Mouse (Mus musculus) kidney, embryonic 15.5 days (tissue): ENCODE data around the gene Uqcc2. TPM values are rescaled to one million over a fixed set of nuclear protein-coding genes. Genes with fewer than 3 reads are reported as not detected.
A peak's percentile ranks its signal among the peaks of the same experiment; 100 is the strongest.

Source experiments
- ATAC-seq: fragments of 200-750 bp; cut with Nextera tagmentation; replicated peaks from 2 replicates; pipeline ENCODE4 v1.8.0; 2017; ENCODE audit warnings: moderate TSS enrichment; ENCODE audit not compliant: low FRiP score
- H3K27ac ChIP-seq: fragments of 300-500 bp; sonication (generic); 2 replicates; pipeline ENCODE4 v1.5.1; 2015; ENCODE audit warnings: mild to moderate bottlenecking, inconsistent platforms
- H3K27me3 ChIP-seq: fragments of 300-500 bp; sonication (generic); 2 replicates; pipeline ENCODE4 v1.6.1; 2015; ENCODE audit warnings: inconsistent platforms
- H3K36me3 ChIP-seq: fragments of 300-500 bp; sonication (generic); 2 replicates; pipeline ENCODE4 v1.6.1; 2015; ENCODE audit warnings: inconsistent platforms
- H3K4me1 ChIP-seq: fragments of 300-500 bp; sonication (generic); 2 replicates; pipeline ENCODE4 v1.6.1; 2015; ENCODE audit warnings: inconsistent platforms
- H3K4me2 ChIP-seq: fragments of 300-500 bp; sonication (generic); 2 replicates; pipeline ENCODE4 v1.6.1; 2015; ENCODE audit warnings: moderate library complexity, mild to moderate bottlenecking, inconsistent platforms
- H3K4me3 ChIP-seq: fragments of 300-500 bp; sonication (generic); replicated peaks from 2 replicates; pipeline ENCODE4 v1.5.1; 2015; ENCODE audit warnings: mild to moderate bottlenecking, inconsistent platforms
- H3K9ac ChIP-seq: fragments of 300-500 bp; sonication (generic); 2 replicates; pipeline ENCODE4 v1.6.1; 2015; ENCODE audit warnings: mild to moderate bottlenecking, inconsistent platforms
- H3K9me3 ChIP-seq: fragments of 300-500 bp; sonication (generic); replicated peaks from 2 replicates; pipeline ENCODE4 v1.6.1; 2016; ENCODE audit warnings: inconsistent platforms
- whole genome bisulfite sequencing: fragments of 180-500 bp; shearing (Covaris S2); methylation state at CpG from one replicate; pipeline ENCODE4 v1.1.7; 2015; ENCODE audit warnings: mixed read lengths; 5-methylcytosine and 5-hydroxymethylcytosine counted together
- polyA plus RNA-seq: library from polyadenylated mRNA; unstranded; fragments of >200 nt; fragmentation: Nextera tagmentation; extraction: Ambion mirVana; gene quantifications from 2 replicates; pipeline ENCODE4 v1.2.1, GENCODE M21; 2015

The Uqcc2 gene
- polyA plus RNA-seq, 1 experiment from 2014 or later = 297 TPM

- ATAC-seq = no peak
- Histone ChIP-seq H3K9me3 (no peaks in the 10 kb centered on the region), H3K4me1 (peaks cover 55% of the 10 kb centered on the region), H3K4me2 (no peak overlapping the region), H3K4me3 (no peak overlapping the region), H3K36me3 (peaks cover 12% of the 10 kb centered on the region; the same call in 1 of the 2 replicates), H3K9ac (no peak overlapping the region), H3K27ac (no peak overlapping the region), H3K27me3 (peaks cover 8% of the 10 kb centered on the region; the same call in 1 of the 2 replicates)
- 84% methylated on average over 10 of the region's 10 CpGs for WGBS
Observed at GRCm38 (mm10) chr17:27132238-27132637, 1.5 kb downstream of the Uqcc2 start.

- no peaks in the 10 kb centered on the region for H3K9me3 ChIP-seq
- no peak overlapping the region for H3K9ac ChIP-seq
- no peak overlapping the region for H3K4me2 ChIP-seq
- no peak overlapping the region for H3K27ac ChIP-seq
- H3K36me3 ChIP-seq = peaks cover 14% of the 10 kb centered on the region; the same call in 1 of the 2 replicates
- no peak overlapping the region for H3K4me3 ChIP-seq
- H3K4me1 ChIP-seq = peaks cover 55% of the 10 kb centered on the region
- 50% methylated on average over 10 of the region's 10 CpGs for WGBS
- ATAC-seq = peak; percentile 37
- H3K27me3 ChIP-seq = peaks cover 12% of the 10 kb centered on the region; the same call in 1 of the 2 replicates
Observed at GRCm38 (mm10) chr17:27131240-27131665, 2.5 kb downstream of the Uqcc2 start.

- ATAC-seq = no peak
- WGBS = 44% methylated on average over 9 of the region's 9 CpGs
- H3K4me1 ChIP-seq = peaks cover 59% of the 10 kb centered on the region
- H3K9ac ChIP-seq = no peak overlapping the region
- H3K9me3 ChIP-seq = no peaks in the 10 kb centered on the region
- H3K36me3 ChIP-seq = peaks cover 24% of the 10 kb centered on the region
- peaks cover 12% of the 10 kb centered on the region; the same call in 1 of the 2 replicates for H3K27me3 ChIP-seq
- no peak overlapping the region for H3K27ac ChIP-seq
- H3K4me3 ChIP-seq = no peak overlapping the region
- no peak overlapping the region for H3K4me2 ChIP-seq
Observed at GRCm38 (mm10) chr17:27130246-27130645, 3.5 kb downstream of the Uqcc2 start.

GRCm38 (mm10) chr17:27129819-27130218 is 3.9 kb downstream of the Uqcc2 start:
- no peak overlapping the region for H3K27ac ChIP-seq
- no peak overlapping the region for H3K9ac ChIP-seq
- H3K36me3 ChIP-seq = peaks cover 28% of the 10 kb centered on the region
- WGBS = 84% methylated on average over 7 of the region's 7 CpGs
- peaks cover 59% of the 10 kb centered on the region for H3K4me1 ChIP-seq
- ATAC-seq = no peak
- no peak overlapping the region for H3K4me3 ChIP-seq
- no peaks in the 10 kb centered on the region for H3K9me3 ChIP-seq
- no peak overlapping the region for H3K4me2 ChIP-seq
- H3K27me3 ChIP-seq = peaks cover 12% of the 10 kb centered on the region; the same call in 1 of the 2 replicates

- no peak overlapping the region for H3K4me3 ChIP-seq
- peaks cover 33% of the 10 kb centered on the region for H3K36me3 ChIP-seq
- no peak for ATAC-seq
- no peaks in the 10 kb centered on the region for H3K9me3 ChIP-seq
- no peak overlapping the region for H3K4me2 ChIP-seq
- peaks cover 58% of the 10 kb centered on the region for H3K4me1 ChIP-seq
- no peak overlapping the region for H3K9ac ChIP-seq
- H3K27me3 ChIP-seq = peaks cover 12% of the 10 kb centered on the region; the same call in 1 of the 2 replicates
- 62% methylated on average over 13 of the region's 13 CpGs for WGBS
- H3K27ac ChIP-seq = no peak overlapping the region
Observed at GRCm38 (mm10) chr17:27129291-27129690, 4.4 kb downstream of the Uqcc2 start.

GRCm38 (mm10) chr17:27128189-27128588 is 5.5 kb downstream of the Uqcc2 start:
- Histone ChIP-seq H3K36me3 (peaks cover 43% of the 10 kb centered on the region), H3K4me2 (no peak overlapping the region), H3K4me3 (no peak overlapping the region), H3K27ac (no peak overlapping the region), H3K9me3 (no peaks in the 10 kb centered on the region), H3K27me3 (peaks cover 12% of the 10 kb centered on the region; the same call in 1 of the 2 replicates), H3K4me1 (peaks cover 55% of the 10 kb centered on the region), H3K9ac (no peak overlapping the region)
- no peak for ATAC-seq
- 89% methylated on average over 5 of the region's 5 CpGs for WGBS

GRCm38 (mm10) chr17:27126974-27127373 is 6.7 kb downstream of the Uqcc2 start:
- 78% methylated on average over 10 of the region's 10 CpGs for WGBS
- Histone ChIP-seq H3K9me3 (no peaks in the 10 kb centered on the region), H3K4me1 (peaks cover 43% of the 10 kb centered on the region), H3K4me3 (no peak overlapping the region), H3K4me2 (no peak overlapping the region), H3K27me3 (peaks cover 12% of the 10 kb centered on the region; the same call in 1 of the 2 replicates), H3K27ac (no peak overlapping the region), H3K36me3 (peaks cover 55% of the 10 kb centered on the region), H3K9ac (peak overlapping the region; percentile 4; the same call in 1 of the 2 replicates)
- ATAC-seq = no peak

- ATAC-seq = no peak
- H3K9me3 ChIP-seq = no peaks in the 10 kb centered on the region
- WGBS = 89% methylated on average over 11 of the region's 11 CpGs
Observed at GRCm38 (mm10) chr17:27125669-27126202, 8.0 kb downstream of the Uqcc2 start.

GRCm38 (mm10) chr17:27125185-27125584 is 8.5 kb downstream of the Uqcc2 start:
- WGBS = 35% methylated on average over 12 of the region's 12 CpGs
- no peak for ATAC-seq
- H3K27ac ChIP-seq = peak overlapping the region; percentile 30; the same call in 1 of the 2 replicates

More at GRCm38 (mm10) chr17:27125669-27126202, 8.0 kb downstream of the Uqcc2 start:
- Histone ChIP-seq H3K27ac (0 out of 2 replicates have a peak overlapping the region, but pooled peaks have one; percentile 30), H3K27me3 (peaks cover 12% of the 10 kb centered on the region; the same call in 1 of the 2 replicates), H3K4me2 (no peak overlapping the region), H3K9ac (no peak overlapping the region), H3K36me3 (peaks cover 63% of the 10 kb centered on the region), H3K4me3 (no peak overlapping the region), H3K4me1 (peaks cover 41% of the 10 kb centered on the region)

GRCm38 (mm10) chr17:27123813-27124375 is 9.8 kb downstream of the Uqcc2 start:
- Histone ChIP-seq H3K36me3 (peaks cover 64% of the 10 kb centered on the region), H3K4me1 (peaks cover 35% of the 10 kb centered on the region), H3K9ac (no peak overlapping the region), H3K27me3 (peaks cover 12% of the 10 kb centered on the region; the same call in 1 of the 2 replicates), H3K4me2 (no peak overlapping the region), H3K27ac (peak overlapping the region; percentile 30), H3K4me3 (no peak overlapping the region), H3K9me3 (no peaks in the 10 kb centered on the region)
- 86% methylated on average over 7 of the region's 7 CpGs for WGBS
- ATAC-seq = no peak

More at GRCm38 (mm10) chr17:27125185-27125584, 8.5 kb downstream of the Uqcc2 start:
- no peak overlapping the region for H3K4me3 ChIP-seq
- H3K4me1 ChIP-seq = peaks cover 41% of the 10 kb centered on the region
- peaks cover 63% of the 10 kb centered on the region for H3K36me3 ChIP-seq
- H3K9me3 ChIP-seq = no peaks in the 10 kb centered on the region
- no peak overlapping the region for H3K4me2 ChIP-seq
- no peak overlapping the region for H3K9ac ChIP-seq
- peaks cover 12% of the 10 kb centered on the region; the same call in 1 of the 2 replicates for H3K27me3 ChIP-seq

GRCm38 (mm10) chr17:27123103-27123502 is 10.6 kb downstream of the Uqcc2 start:
- H3K4me1 ChIP-seq = peaks cover 38% of the 10 kb centered on the region
- H3K36me3 ChIP-seq = peaks cover 66% of the 10 kb centered on the region
- H3K4me3 ChIP-seq = no peak overlapping the region
- 93% methylated on average over 2 of the region's 2 CpGs for WGBS
- no peak overlapping the region for H3K4me2 ChIP-seq
- peaks cover 7% of the 10 kb centered on the region; the same call in 1 of the 2 replicates for H3K27me3 ChIP-seq
- 0 out of 2 replicates have a peak overlapping the region, but pooled peaks have one; percentile 30 for H3K27ac ChIP-seq
- no peaks in the 10 kb centered on the region for H3K9me3 ChIP-seq
- no peak overlapping the region for H3K9ac ChIP-seq
- ATAC-seq = no peak

GRCm38 (mm10) chr17:27122701-27123100 is 11.0 kb downstream of the Uqcc2 start:
- H3K4me1 ChIP-seq = peaks cover 36% of the 10 kb centered on the region
- H3K36me3 ChIP-seq = peaks cover 67% of the 10 kb centered on the region
- no peaks in the 10 kb centered on the region for H3K9me3 ChIP-seq
- WGBS = 71% methylated on average over 11 of the region's 11 CpGs
- H3K9ac ChIP-seq = no peak overlapping the region
- no peak overlapping the region for H3K4me3 ChIP-seq
- no peak overlapping the region for H3K27ac ChIP-seq
- no peak overlapping the region for H3K4me2 ChIP-seq
- H3K27me3 ChIP-seq = peaks cover 5% of the 10 kb centered on the region; the same call in 1 of the 2 replicates
- no peak for ATAC-seq
